Mouse (Mus musculus) fibroblast of lung, adult 2 months (primary cell): ENCODE data around the gene Krtap9-1.
"Not testable (repeated sequence)": the region's sequence is repeated elsewhere in the genome, so short reads cannot be mapped to it uniquely, and the experiment has no call there.

Experiments used
- DNase-seq: peaks from one replicate; pipeline ENCODE4 v3.0.0-alpha.2; 2011; ENCODE audit warnings: low read depth

Gene Krtap9-1

DNA sequence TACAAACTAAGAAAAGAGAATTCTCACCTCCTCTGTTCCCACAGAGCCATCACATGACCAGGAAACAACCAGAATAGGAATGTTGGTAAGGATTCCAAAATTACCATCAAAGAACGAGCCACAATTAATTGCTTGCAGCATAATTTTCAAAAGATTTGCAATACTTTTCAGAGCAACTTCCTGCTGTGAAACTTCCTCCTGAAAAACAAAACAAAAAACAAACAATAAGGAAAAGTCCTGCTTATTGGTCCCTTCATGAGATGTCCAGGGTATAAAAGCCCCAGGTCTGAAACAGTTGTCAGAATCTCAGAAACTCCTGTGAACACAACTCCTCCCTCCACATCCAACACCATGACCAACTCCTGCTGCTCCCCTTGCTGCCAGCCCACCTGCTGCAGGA is at the start of gene Krtap9-1:
TSS of gene Krtap9-1 (plus strand) at position 301 of the 400 bp plus-strand sequence.
- DNase-seq = not testable (repeated sequence)

DNA sequence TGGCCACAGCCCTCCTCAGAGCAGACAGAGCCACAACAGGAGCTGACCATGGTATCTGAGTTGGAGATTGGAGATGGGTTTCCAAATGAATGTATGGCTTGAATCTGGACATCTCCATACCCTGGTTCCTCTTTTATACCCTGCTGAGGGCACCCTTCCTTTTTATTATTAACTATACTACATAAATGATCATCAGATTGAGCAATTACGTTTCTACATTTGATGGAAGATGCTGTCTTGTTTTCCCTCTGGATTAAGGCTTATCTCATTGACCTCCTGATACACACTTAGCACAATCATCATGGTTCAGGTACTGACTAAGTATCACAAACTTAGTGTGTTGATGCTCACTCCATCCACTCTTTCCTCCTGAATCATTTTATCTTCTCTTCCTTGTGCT is 35.2 kb upstream of the Krtap9-1 start, which contains the start of gene 2300003K06Rik:
TSS of gene 2300003K06Rik (minus strand) at position 101 of the 400 bp plus-strand sequence.
- no peak for DNase-seq

DNA sequence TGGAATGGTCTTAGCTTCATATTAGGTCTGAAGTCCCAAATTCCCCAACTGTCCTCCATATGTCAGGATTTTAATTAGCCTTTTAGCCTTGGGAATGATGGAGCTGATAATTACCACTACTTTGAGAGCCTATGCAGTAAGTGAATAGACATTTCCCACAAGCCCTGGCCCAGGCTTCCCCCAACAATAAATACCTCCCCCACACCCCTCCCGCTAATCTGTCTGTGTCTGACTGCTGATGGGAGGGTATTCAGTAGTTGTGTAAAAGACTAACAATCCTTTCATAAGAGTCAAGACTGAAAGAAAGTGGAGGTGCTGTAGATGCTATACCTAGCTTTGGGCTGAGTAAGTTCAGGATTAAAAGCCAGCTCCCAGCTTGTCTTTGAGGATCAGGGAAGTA is 31.0 kb upstream of the Krtap9-1 start:
- no peak for DNase-seq

DNA sequence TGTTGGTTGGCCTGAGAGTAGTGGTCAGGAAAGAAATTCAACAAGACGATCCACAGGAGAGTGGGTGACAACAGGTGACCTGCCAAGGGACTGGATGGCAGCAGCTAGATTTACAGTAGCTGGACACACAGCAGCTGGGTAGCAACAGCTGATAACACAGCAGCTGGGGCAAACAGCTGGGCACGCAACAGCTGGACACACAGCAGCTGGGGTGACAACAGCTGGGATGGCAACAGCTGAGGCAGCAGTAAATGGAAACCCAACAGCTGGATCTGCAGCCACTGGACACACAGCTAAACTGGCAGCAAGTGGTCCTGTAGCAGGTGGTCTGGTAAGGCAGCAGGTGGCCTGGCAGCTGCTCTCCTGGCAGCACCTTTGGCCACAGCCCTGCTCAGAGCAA is 26.4 kb upstream of the Krtap9-1 start:
- no peak for DNase-seq

DNA sequence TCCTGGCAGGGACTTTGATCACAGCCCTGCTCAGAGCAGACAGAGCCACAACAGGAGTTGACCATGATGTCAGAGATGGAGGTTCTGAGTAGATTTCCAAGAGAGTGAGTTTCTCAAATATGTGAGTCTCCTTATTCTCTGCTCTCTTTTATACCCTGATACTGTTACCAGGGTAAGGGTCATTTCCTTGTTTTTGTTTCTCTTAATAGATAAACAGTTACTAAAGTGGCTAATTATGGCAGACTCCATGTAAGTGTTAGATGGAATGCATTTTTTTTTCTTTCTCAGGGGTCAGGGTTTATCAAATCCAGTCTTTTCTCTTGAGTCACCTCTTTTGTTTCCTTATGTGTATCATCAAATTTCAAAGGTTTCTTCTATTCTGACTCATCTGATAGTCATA is 21.7 kb upstream of the Krtap9-1 start, which contains the start of gene Krtap4-16:
TSS of gene Krtap4-16 (minus strand) at position 101 of the 400 bp plus-strand sequence.
- DNase-seq = no peak

DNA sequence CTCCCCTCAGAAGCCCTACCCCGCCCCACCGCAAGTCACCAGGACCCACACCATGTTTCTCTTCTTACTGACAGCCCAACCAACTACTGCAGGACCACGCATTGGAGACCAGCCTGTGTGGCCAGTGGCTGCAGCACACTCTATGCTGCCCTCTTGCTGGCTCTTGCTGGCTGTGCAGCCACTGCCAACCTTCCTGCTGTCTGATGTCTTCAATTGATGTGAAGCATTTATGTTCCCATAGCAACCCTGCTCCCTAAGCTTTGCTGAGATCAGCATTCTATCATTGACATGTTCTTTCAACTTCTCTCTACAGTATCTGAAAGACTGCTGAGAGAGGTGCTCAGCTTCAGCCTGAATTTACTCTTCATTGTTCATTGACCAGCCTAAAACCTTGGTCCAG is 19.1 kb upstream of the Krtap9-1 start:
- no peak for DNase-seq

DNA sequence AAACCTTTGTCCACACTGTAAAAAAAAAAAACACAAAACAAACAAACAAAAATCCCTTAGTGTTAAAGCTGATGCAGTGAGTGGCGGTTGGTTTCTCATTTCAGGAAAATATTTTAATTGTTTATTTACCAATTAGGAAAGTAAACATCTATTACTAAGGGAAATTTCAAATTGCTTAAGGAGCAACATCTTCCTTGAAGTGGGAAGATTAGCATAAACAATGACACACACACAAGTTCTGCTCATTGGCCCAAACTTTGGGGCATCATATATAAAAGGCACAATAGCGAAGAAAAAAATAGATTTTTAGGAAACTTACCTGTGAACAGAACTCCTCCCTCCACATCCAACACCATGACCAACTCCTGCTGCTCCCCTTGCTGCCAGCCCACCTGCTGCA is 15.6 kb upstream of the Krtap9-1 start, which contains the start of gene Gm11568:
TSS of gene Gm11568 (plus strand) at position 301 of the 400 bp plus-strand sequence.
- DNase-seq = no peak

DNA sequence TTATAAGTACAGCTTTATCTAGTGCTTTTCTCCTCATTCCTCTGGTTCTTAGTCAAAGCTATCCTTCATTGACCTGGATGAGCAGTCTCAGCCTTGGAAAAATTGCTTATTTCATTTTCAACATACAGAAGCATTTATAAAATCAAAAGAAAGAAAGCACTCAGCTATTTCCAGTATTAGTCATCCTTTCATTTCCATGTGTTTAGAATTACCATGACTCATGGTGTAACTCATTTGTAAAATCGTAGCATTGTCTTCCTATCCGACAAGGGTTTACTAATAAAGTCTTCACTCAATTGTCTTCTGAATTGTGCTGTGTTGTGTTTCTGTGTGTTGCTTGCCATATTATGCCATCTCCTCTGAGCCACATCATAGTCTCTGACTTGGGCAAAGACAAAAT is 14.4 kb upstream of the Krtap9-1 start:
- DNase-seq = no peak

DNA sequence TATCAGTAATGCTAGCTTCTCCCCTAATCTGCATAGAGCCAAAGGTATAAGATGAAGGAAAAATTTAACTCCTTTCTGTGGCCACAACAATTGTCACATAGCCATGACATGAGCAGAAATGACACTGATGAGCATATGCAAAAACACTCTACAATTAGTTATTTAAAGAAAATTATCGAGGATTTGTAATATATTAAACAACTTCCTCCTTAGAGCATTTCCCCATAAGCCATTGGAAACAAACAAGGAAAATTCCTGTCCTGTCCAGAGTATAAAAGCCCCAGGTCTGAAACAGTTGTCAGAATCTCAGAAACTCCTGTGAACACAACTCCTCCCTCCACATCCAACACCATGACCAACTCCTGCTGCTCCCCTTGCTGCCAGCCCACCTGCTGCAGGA is 9.0 kb upstream of the Krtap9-1 start, which contains the start of gene Gm11559:
TSS of gene Gm11559 (plus strand) at position 301 of the 400 bp plus-strand sequence.
- DNase-seq = not testable (repeated sequence)

DNA sequence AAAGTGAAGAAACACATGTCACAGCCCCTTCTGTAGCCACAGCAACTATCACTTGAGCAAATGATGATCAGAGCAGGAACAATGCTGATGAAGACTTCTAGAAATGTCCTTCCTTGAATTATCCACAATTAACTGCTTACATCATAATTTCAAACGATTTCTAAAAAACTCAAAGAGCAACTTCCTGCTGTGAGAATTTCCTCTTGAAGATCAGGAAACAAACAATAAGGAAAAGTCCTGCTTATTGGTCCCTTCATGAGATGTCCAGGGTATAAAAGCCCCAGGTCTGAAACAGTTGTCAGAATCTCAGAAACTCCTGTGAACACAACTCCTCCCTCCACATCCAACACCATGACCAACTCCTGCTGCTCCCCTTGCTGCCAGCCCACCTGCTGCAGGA is 5.7 kb downstream of the Krtap9-1 start, which contains the start of gene Gm11567:
TSS of gene Gm11567 (plus strand) at position 301 of the 400 bp plus-strand sequence.
- DNase-seq = not testable (repeated sequence)

DNA sequence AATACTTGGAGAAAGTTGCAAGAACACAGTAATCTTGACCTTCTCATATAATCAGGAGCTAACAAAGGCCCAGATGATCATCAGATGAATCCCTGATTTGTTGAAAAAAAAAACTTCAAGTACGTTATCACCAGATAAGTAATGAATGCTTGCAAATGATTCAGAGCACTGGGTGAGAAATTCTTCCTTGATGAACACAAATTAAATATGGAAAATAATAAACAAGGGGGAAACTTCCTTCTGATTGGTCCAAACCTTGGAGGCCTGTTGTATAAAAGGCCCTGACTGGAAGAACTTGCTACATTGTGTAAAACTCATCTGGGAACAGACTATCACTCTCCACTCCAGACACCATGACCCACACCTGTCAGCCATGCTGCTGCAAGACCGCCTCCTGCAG is 34.4 kb downstream of the Krtap9-1 start, which contains the start of gene Krtap31-1:
TSS of gene Krtap31-1 (plus strand) at position 301 of the 400 bp plus-strand sequence.
- DNase-seq = no peak

DNA sequence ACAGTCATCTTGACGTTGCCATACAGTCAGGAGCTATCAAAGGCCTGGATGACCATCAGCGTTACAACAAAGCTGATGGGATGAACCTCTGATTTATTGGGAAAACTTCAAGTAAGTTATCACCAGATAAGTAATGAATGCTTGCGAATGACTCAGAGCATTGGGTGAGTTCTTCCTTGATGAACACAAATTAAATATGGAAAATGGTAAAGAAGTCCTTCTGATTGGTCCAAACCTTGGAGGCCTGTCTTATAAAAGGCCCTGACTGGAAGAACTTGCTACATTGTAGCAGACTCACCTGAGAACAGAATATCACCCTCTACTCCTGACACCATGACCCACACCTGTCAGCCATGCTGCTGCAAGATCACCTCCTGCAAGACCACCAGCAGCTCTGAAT is 41.3 kb downstream of the Krtap9-1 start, which contains the start of gene Gm11565:
TSS of gene Gm11565 (plus strand) at position 301 of the 400 bp plus-strand sequence.
- DNase-seq = no peak
